Mouse (Mus musculus) thymus, adult 2 months (tissue): ENCODE results near the gene Syt14. TPM values are rescaled to one million over a fixed set of nuclear protein-coding genes. Genes with fewer than 3 reads are reported as not detected.

Source experiments
- DNase-seq: peaks from one replicate; pipeline ENCODE4 v3.0.0; 2021
- H3K27ac ChIP-seq: fragments of 200-500 bp; 2 replicates; pipeline ENCODE4 v1.5.1; 2012; ENCODE audit warnings: low read length, control low read depth; ENCODE audit not compliant: control insufficient read depth, insufficient read depth
- H3K27me3 ChIP-seq: fragments of 200-500 bp; 2 replicates; pipeline ENCODE4 v1.6.1; 2012; ENCODE audit warnings: mild to moderate bottlenecking, low read length, moderate library complexity, mixed read lengths; ENCODE audit not compliant: control insufficient read depth, insufficient read depth
- H3K36me3 ChIP-seq: fragments of 200-500 bp; 2 replicates; pipeline ENCODE4 v1.6.1; 2012; ENCODE audit warnings: mild to moderate bottlenecking, low read length, moderate library complexity; ENCODE audit not compliant: control insufficient read depth, insufficient read depth
- H3K4me1 ChIP-seq: fragments of 200-500 bp; replicated peaks from 2 replicates; pipeline ENCODE4 v1.6.1; 2012; ENCODE audit warnings: low read length; ENCODE audit not compliant: control insufficient read depth, insufficient read depth
- H3K4me3 ChIP-seq: fragments of 200-500 bp; 2 replicates; pipeline ENCODE4 v1.5.1; 2012; ENCODE audit warnings: mild to moderate bottlenecking, low read length, control low read depth, moderate library complexity; ENCODE audit not compliant: control insufficient read depth, insufficient read depth
- CTCF ChIP-seq: fragments of 200-500 bp; IDR thresholded peaks from 2 replicates; pipeline ENCODE4 v1.5.1; 2012; ENCODE audit warnings: mild to moderate bottlenecking, control low read depth, low read length, moderate library complexity, borderline replicate concordance; ENCODE audit not compliant: control insufficient read depth, poor library complexity, insufficient read depth; ENCODE audit errors: extremely low read depth
- POLR2A ChIP-seq: fragments of 200-500 bp; IDR thresholded peaks from 2 replicates; pipeline ENCODE4 v1.6.1; 2012; ENCODE audit warnings: mild to moderate bottlenecking, low read length, control low read depth, moderate library complexity; ENCODE audit not compliant: control insufficient read depth, poor library complexity, insufficient read depth; ENCODE audit errors: extremely low read depth
- WGBS: fragments of 180-500 bp; shearing (Covaris S2); methylation state at CpG from one replicate; pipeline ENCODE4 v1.1.7; 2018; 5-methylcytosine and 5-hydroxymethylcytosine counted together
- polyA plus RNA-seq: library from polyadenylated mRNA; depleted of rRNA; stranded (reverse); fragments of >200 nt; gene quantifications from 2 replicates; pipeline ENCODE4 v1.2.3, GENCODE M21; 2012

The Syt14 gene
- polyA plus RNA-seq, 1 experiment, result 0.97 TPM

- Histone ChIP-seq H3K27me3 (no peaks in the 10 kb centered on the region), H3K4me3 (no peak overlapping the region), H3K4me1 (no peaks in the 10 kb centered on the region), H3K36me3 (no peaks in the 10 kb centered on the region), H3K27ac (no peak overlapping the region)
- no peak for TF ChIP-seq POLR2A
- no peak for TF ChIP-seq CTCF
- 94% methylated on average over 3 of the region's 3 CpGs for WGBS
- no peak for DNase-seq
These were observed 24.4 kb downstream of the Syt14 start for GRCm38 (mm10) chr1:193011000-193011769.

- Histone ChIP-seq H3K27me3 (no peaks in the 10 kb centered on the region), H3K27ac (no peak overlapping the region), H3K36me3 (no peaks in the 10 kb centered on the region), H3K4me3 (no peak overlapping the region), H3K4me1 (no peaks in the 10 kb centered on the region)
- WGBS, result 90% methylated on average over 1 of the region's 1 CpGs
- no peak for DNase-seq
- TF ChIP-seq CTCF, result no peak
- TF ChIP-seq POLR2A, result no peak
These were observed 31.0 kb downstream of the Syt14 start for GRCm38 (mm10) chr1:193004581-193004980.

GRCm38 (mm10) chr1:193003953-193004352, 31.6 kb downstream of the Syt14 start:
- no peaks in the 10 kb centered on the region for H3K27me3 ChIP-seq
- no peak overlapping the region for H3K4me3 ChIP-seq
- H3K27ac ChIP-seq, result no peak overlapping the region
- no peaks in the 10 kb centered on the region for H3K36me3 ChIP-seq
- no peak for TF ChIP-seq CTCF
- TF ChIP-seq POLR2A, result no peak
- no peak for DNase-seq
- 93% methylated on average over 2 of the region's 2 CpGs for WGBS
- no peaks in the 10 kb centered on the region for H3K4me1 ChIP-seq

- no peak for DNase-seq
- 80% methylated on average over 4 of the region's 4 CpGs for WGBS
- no peak for TF ChIP-seq POLR2A
- TF ChIP-seq CTCF, result no peak
These were observed 33.3 kb downstream of the Syt14 start for GRCm38 (mm10) chr1:193002307-193002706.

GRCm38 (mm10) chr1:193001587-193001986, 34.0 kb downstream of the Syt14 start:
- Histone ChIP-seq H3K4me1 (no peaks in the 10 kb centered on the region), H3K27ac (no peak overlapping the region), H3K27me3 (no peaks in the 10 kb centered on the region), H3K36me3 (no peaks in the 10 kb centered on the region), H3K4me3 (no peak overlapping the region)
- TF ChIP-seq POLR2A (no peak), CTCF (no peak)
- DNase-seq, result no peak
- WGBS, result 83% methylated on average over 2 of the region's 2 CpGs

More at GRCm38 (mm10) chr1:193002307-193002706, 33.3 kb downstream of the Syt14 start:
- H3K4me3 ChIP-seq, result no peak overlapping the region
- no peaks in the 10 kb centered on the region for H3K4me1 ChIP-seq
- no peaks in the 10 kb centered on the region for H3K27me3 ChIP-seq
- H3K36me3 ChIP-seq, result no peaks in the 10 kb centered on the region
- no peak overlapping the region for H3K27ac ChIP-seq

- no peak overlapping the region for H3K27ac ChIP-seq
- no peaks in the 10 kb centered on the region for H3K4me1 ChIP-seq
- no peak for TF ChIP-seq CTCF
- no peak for TF ChIP-seq POLR2A
- H3K36me3 ChIP-seq, result no peaks in the 10 kb centered on the region
- no peak overlapping the region for H3K4me3 ChIP-seq
- DNase-seq, result peak; percentile 4
- H3K27me3 ChIP-seq, result no peaks in the 10 kb centered on the region
These were observed 34.7 kb downstream of the Syt14 start for GRCm38 (mm10) chr1:193000908-193001307.

GRCm38 (mm10) chr1:192994179-192994873, 41.2 kb downstream of the Syt14 start:
- Histone ChIP-seq H3K4me3 (no peak overlapping the region), H3K27ac (no peak overlapping the region), H3K4me1 (no peaks in the 10 kb centered on the region), H3K27me3 (no peaks in the 10 kb centered on the region), H3K36me3 (no peaks in the 10 kb centered on the region)
- 90% methylated on average over 2 of the region's 2 CpGs for WGBS
- no peak for TF ChIP-seq POLR2A
- no peak for TF ChIP-seq CTCF
- DNase-seq, result no peak
